Mouse (Mus musculus) olfactory bulb, adult 2 months (tissue): ENCODE results near the gene Nup188.

Experiments
- CTCF ChIP-seq: fragments of 200-500 bp; IDR thresholded peaks from 2 replicates; pipeline ENCODE4 v1.5.1; 2012; ENCODE audit warnings: low read depth, mild to moderate bottlenecking, low read length, moderate library complexity; ENCODE audit not compliant: insufficient read depth
- POLR2A ChIP-seq: fragments of 200-500 bp; IDR thresholded peaks from 2 replicates; pipeline ENCODE4 v1.6.1; 2012; ENCODE audit warnings: mild to moderate bottlenecking, low read depth, low read length, moderate library complexity; ENCODE audit not compliant: insufficient read depth

DNA sequence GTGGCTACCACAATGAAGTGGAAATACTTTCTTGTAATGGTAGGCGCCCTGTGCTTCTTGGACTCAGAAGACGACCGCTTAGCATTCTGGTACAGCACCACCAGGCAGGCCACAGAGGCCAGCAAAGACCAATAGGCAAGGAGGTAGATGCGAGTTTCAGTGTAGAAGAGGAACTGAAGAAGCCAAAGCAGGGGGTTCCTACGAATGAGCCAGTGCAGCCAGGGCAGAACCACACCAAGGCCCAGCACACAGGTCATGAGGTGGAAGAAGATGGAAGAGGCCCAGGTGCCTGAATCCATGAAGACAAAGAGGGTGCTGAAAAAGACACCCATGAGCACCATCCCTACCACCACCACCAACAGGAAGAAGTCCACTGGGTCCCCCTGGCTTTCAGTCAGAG, 1.2 kb upstream of the Nup188 start:
- no peak for TF ChIP-seq CTCF
- no peak for TF ChIP-seq POLR2A
